Mouse (Mus musculus) testis, adult 2 months (tissue): ENCODE data around the gene Atp6v0e.

Source experiments
- CTCF ChIP-seq: fragments of 200-500 bp; IDR thresholded peaks from 2 replicates; pipeline ENCODE4 v1.5.1; 2012; ENCODE audit warnings: low read depth, mild to moderate bottlenecking, inconsistent platforms, low read length, moderate library complexity; ENCODE audit not compliant: control insufficient read depth, insufficient read depth, insufficient replicate concordance
- POLR2A ChIP-seq: fragments of 200-500 bp; IDR thresholded peaks from 2 replicates; pipeline ENCODE4 v1.6.1; 2012; ENCODE audit warnings: low read depth, mild to moderate bottlenecking, inconsistent platforms, low read length, moderate library complexity; ENCODE audit not compliant: control insufficient read depth

DNA sequence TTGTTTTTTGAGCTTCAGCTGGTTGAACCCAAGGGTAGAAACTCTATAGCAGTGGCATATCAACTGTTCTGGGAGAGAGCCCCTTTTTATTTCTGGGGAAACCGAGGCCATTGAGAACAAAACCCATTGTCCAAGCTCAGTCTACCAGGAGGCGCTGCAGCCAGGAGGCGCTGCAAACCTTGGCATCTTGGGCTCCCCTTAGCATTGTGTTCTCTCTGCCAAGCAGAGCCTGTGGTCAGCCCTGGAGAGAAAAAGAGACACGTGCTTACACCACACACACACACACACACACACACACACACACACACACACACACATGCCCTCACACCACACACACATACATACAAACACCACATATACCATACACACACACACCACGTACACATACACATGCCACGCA, 42.7 kb upstream of the Atp6v0e start:
- TF ChIP-seq CTCF (no peak), POLR2A (no peak)
